Mouse (Mus musculus): ENCODE measurements at regions not wholly inside any gene's neighbourhood (a gene's known extent, or its start where the extent isn't known, plus 50 kb on each side); places are given as distances from the start of the nearest gene placed in this dataset.
A peak's percentile ranks its signal among the peaks of the same experiment; 100 is the strongest.

- no peak for DNase-seq
Observed at GRCm38 (mm10) chr9:87965103-87965780, 234.2 kb upstream of the Tbx18 start.

- DNase-seq, result no peak
Observed at GRCm38 (mm10) chr9:87968190-87969082, 237.4 kb upstream of the Tbx18 start.

- DNase-seq, result no peak
Observed at GRCm38 (mm10) chr9:87970586-87970985, 239.5 kb upstream of the Tbx18 start.

DNA sequence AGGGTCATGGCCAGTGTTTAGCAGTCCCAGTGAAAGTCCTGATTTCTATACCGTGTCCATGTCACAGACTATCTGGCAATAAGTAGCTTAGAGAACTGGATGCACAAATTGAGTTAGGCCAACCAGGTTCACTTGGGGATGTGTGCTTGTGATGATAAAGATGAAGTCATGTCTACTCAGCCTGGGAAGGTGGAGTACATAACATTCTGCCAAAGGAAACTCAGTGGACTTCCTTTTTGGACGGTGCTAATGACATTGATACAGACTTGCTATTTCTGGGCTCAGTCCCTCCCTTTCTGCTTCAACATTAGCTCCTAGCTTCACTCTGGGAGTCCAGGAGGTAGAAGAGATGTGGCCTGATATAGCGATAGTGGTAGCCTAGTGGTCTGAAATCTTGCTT lies 240.7 kb upstream of the Tbx18 start:
- no peak for DNase-seq

- peak; percentile 9 for DNase-seq
Observed at GRCm38 (mm10) chr9:87973531-87973930, 242.5 kb upstream of the Tbx18 start.

GRCm38 (mm10) chr9:87984910-87985309 lies 253.8 kb upstream of the Tbx18 start:
- no peak for DNase-seq

DNA sequence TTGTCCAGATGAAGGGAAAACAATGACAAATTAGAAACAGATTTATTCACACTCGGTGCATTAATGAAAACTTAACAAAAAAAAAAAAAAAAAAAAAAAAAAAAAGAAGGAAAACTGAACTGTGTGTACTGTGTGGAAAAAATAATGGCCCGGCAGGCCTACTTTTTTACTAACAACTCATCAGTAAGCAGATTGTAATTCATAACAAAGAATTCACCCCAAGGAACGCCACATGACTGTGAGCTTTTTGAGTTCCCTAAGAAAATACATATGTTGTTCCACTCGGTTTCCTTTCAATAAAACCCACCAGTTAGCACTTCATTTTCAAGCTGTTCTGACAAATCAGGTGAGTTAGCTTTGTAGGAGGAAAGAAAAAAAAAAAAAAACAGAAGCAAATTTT lies 254.4 kb upstream of the Tbx18 start:
- no peak for DNase-seq

- DNase-seq, result no peak
Observed at GRCm38 (mm10) chr9:88005945-88006700, 275.1 kb upstream of the Tbx18 start.

DNA sequence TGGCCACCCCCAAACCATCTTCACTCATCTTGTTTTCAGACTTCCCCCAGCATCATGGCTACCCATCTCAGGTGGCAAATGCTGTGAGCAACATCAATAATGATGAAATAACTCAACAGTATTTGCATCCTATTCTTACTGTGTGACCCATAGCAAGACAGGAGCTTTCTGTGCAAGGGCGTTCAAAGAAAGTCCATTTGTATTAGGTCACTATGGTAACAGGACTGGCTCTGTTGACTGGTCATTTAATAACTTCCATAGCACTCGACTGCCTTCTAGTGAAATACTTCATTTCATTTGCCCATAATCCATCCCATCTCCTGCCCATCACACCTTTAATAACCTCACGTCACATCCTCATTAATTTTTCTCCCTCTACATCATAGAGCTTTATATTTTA lies 292.7 kb upstream of the Tbx18 start:
- no peak for DNase-seq

- DNase-seq, result no peak
Observed at GRCm38 (mm10) chr9:88025936-88026335, 294.9 kb upstream of the Tbx18 start.

DNA sequence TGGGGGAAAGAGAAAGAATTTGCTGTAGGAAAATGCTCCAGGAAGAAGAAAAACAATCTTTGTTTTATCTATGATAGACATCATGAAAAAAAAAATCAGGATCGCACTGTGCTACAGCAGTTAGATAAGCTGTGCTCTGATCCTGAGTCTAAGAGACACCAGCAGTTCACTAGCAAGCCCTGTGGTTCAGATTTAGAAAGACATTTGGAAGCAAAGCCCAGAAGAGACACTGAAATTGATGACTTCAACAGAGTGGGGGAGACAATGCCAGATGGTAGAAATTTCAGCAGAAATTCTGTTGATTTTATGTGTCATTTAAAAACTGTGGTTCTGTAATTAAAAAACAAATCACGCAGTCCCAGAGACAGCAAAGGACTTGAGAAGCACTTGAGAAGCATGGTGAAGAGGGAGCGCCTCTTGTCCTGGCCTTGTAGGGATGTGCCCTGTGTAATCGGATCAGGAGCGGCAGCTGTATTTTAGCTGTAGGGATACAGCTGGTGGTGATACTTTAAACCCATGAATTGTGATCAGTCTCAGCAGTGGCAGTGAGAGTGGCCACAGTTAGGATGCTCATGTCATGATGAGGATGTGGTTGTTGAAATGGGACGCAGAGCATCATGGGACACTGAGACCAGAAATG lies 296.4 kb upstream of the Nt5e start:
- DNase-seq, result no peak

GRCm38 (mm10) chr9:88037560-88037959 lies 289.4 kb upstream of the Nt5e start:
- no peak for DNase-seq

- DNase-seq, result no peak
Observed at GRCm38 (mm10) chr9:88049270-88049669, 277.7 kb upstream of the Nt5e start.

DNA sequence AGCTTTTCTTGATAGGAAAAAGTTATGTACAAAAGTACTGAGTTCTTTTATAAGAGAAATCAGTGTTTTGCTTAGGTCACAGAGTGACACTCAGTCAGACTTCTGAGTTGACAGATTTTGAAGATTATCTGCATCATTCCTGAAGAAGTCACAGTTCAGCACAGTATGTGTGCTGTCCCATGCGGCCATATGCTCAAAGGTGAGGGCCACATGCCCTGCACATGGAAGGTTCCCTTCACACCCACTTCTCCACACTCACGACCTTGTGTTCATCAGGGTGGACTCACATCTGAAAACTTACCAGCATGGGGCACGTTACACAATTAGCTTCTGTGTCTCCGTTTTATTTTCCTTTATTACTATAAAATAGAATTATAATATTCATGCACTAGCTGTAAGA lies 277.2 kb upstream of the Nt5e start:
- no peak for DNase-seq

DNA sequence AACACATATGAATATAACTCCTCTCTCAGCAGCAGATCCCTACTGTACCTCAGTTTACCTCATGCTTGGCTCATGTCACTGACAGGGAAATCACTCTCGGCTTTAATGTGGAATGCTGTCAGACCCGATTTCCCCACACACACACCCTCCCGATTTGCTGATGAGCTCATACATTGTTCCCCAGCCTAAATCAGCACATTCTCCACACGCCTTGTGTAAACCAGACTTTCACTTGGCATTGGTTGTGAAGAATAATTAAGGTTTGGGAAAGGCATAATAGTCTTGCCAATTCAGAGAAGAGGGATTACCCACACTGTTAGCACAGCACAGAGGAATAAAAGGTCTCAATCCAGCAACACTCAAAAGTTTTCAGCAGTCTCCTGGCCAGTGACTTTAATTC lies 268.4 kb upstream of the Nt5e start:
- DNase-seq, result no peak

- DNase-seq, result no peak
Observed at GRCm38 (mm10) chr9:88059005-88059404, 268.0 kb upstream of the Nt5e start.

DNA sequence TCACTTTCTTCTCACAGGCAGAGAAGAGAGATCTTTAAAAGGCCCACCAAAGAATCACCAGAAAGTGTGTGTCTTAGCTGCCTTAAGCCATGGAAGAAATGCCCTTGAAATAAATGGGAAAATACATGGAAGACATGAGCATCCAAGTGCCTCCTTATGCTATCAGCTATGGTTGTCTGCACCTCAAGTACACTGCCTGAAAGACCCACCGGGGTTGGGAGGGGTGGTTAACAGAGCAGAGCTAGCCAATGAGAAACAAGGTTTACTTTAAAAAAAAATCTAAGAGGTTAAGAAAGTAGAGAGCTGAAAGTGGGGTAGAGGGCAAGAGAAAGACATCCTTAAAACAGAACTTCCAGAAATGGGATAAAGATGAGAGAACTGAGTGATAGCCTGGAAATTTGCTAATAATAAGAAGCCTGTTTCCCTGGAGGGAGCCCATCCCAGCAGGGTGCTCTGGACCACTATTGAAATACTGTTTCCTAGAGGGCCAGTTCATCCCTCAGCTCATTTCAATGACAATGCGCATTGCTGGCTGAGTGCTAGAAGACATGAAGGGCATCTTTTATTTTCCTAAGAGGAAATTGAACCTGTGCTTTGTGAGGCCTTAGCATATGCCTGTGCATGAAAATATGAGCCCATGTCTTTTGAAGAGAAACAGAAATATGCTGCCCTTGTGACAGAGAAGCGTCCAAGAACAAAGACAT lies 262.9 kb upstream of the Nt5e start:
- DNase-seq, result no peak

DNA sequence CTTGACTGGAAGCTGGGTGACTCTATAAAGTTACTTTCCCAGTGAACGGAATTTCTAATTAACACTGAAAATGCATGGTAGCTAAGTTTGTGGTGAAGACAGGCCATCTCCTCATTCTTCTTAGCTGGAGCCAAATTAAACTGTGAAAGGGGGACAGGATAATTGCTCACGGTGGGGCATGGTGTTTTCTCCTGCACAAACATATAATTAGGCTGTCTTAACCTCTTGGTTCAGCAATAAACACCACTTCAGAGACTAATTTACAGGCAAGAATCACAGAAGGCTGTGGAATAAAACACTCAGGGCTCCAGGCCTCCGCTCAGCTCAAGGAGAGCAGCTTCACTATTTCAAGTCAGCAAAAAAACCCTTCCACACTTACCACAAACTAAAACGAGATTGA lies 261.9 kb upstream of the Nt5e start:
- DNase-seq, result no peak

DNA sequence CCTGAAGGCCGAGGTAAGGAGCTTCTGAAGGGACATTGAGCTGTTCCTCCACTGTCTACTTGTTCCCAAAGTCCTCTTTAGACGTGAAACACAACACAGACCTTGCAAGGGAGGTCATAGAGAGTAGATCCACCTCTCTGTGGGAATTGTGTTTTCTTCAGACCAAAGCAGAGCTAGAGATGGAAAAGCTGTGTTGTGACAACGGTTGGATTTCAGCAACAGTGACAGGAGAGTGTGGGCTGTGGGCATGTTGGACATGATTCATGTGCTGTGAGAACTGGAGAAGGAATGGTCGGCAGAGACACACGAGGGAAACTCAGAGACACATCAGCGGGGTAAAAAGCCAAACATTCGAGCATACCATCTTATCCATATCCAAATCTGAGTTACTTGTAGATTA lies 261.2 kb upstream of the Nt5e start:
- DNase-seq, result no peak

GRCm38 (mm10) chr9:88068322-88068721 lies 258.7 kb upstream of the Nt5e start:
- no peak for DNase-seq

DNA sequence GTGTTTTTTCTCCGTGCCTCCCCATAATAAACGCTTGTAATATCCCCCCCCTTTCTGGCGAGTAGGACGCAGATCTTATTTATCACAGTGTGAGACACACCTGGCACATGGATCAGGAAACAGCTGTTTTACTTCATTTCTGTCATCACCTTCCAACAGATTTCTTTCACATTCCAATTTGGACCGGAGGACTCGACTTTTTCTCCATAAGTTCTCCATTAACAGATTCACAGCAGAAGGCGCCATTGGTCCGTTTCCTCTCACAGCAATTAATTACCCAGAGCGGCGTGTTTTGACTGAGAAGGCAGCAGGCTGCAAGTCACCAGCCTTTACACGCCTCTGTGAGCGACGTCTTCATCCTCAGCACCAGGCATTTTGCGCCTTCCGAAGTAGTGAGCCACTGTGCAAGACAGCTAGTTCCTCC lies 258.1 kb upstream of the Nt5e start:
- DNase-seq, result no peak

DNA sequence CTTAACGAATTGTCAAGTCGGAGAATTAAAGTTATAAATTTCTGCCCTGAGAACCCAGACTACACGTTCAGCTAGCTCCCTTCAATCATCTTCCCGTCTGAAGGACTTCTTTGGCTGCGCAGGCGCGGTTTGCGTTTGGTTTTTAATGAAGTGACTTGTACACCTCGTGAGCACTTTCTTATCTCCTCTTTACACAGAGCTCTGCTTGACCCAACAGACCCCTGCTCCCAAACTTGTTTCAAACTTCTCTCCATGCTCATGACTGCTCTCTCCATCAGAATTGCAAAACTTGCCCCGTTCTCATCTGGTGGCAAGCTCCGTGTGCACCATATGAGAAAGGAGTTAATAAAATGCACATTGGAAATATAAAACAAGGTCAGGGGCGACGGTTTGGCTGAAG lies 257.2 kb upstream of the Nt5e start:
- no peak for DNase-seq

All from lung, postnatal 36 days (tissue).